Mouse (Mus musculus) cerebellum, adult 2 months (tissue): ENCODE measurements around the gene Isoc2a.

Experiments used
- CTCF ChIP-seq: fragments of 200-500 bp; IDR thresholded peaks from 2 replicates; pipeline ENCODE4 v1.5.1; 2011; ENCODE audit warnings: low read depth, mild to moderate bottlenecking, control low read depth, low read length, moderate library complexity, borderline replicate concordance; ENCODE audit not compliant: insufficient read depth
- POLR2A ChIP-seq: fragments of 200-500 bp; IDR thresholded peaks from 2 replicates; pipeline ENCODE4 v1.6.1; 2011; ENCODE audit warnings: low read length, control low read depth, borderline replicate concordance; ENCODE audit not compliant: insufficient read depth

GRCm38 (mm10) chr7:4866631-4867180, 10.2 kb upstream of the Isoc2a start:
- no peak for TF ChIP-seq CTCF
- no peak for TF ChIP-seq POLR2A
